In genomic region chr12:88722691-88723070, GRCm38 (mm10) we compare ENCODE assay signal across 8 mouse cellular contexts. TPM values are rescaled to one million over a fixed set of nuclear protein-coding genes. Genes with fewer than 3 reads are reported as not detected.
DNase-seq lines count a peak whose midpoint lies in the region; ATAC-seq and TF ChIP-seq lines count a peak whose summit lies in the region.

Gene Nrxn3 (plus strand): TSS chr12:88722876.

- H3K4me2 ChIP-seq in embryonic facial prominence, embryonic 14.5 days (ENCODE audit: low read depth, low read length): peak within 1 kb of the TSS; percentile 51
- peak within 1 kb of the TSS; percentile 65 for H3K4me2 ChIP-seq in hindbrain, postnatal 0 days (ENCODE audit: low read depth, low read length)
- H3K4me2 ChIP-seq in midbrain, embryonic 16.5 days (ENCODE audit: low read length): peak within 1 kb of the TSS; percentile 71

- H3K4me3 ChIP-seq in embryonic facial prominence, embryonic 14.5 days (ENCODE audit: low read depth, low read length): peak within 1 kb of the TSS; percentile 30
- peak within 1 kb of the TSS; percentile 43 for H3K4me3 ChIP-seq in hindbrain, postnatal 0 days (ENCODE audit: low read length)
- H3K4me3 ChIP-seq in midbrain, embryonic 16.5 days (ENCODE audit: low read depth, low read length): peak within 1 kb of the TSS; percentile 51

- H3K36me3 ChIP-seq in embryonic facial prominence, embryonic 14.5 days (ENCODE audit: control insufficient read depth, insufficient read depth, low read length): no peaks in the 10 kb centered on the region
- no peaks in the 10 kb centered on the region for H3K36me3 ChIP-seq in hindbrain, postnatal 0 days (ENCODE audit: insufficient read depth, low read length)
- H3K36me3 ChIP-seq in midbrain, embryonic 16.5 days (ENCODE audit: control insufficient read depth, insufficient read depth, low read length): no peaks in the 10 kb centered on the region

- peak; percentile 95 for ATAC-seq in embryonic facial prominence, embryonic 14.5 days (ENCODE audit: low read depth)
- ATAC-seq in hindbrain, postnatal 0 days: peak; percentile 93
- peak; percentile 98 for ATAC-seq in midbrain, embryonic 16.5 days

- no peaks in the 10 kb centered on the region for H3K9me3 ChIP-seq in embryonic facial prominence, embryonic 14.5 days (ENCODE audit: control insufficient read depth, low read length)
- H3K9me3 ChIP-seq in hindbrain, postnatal 0 days (ENCODE audit: low read length): no peaks in the 10 kb centered on the region
- H3K9me3 ChIP-seq in midbrain, embryonic 16.5 days (replicated peaks; ENCODE audit: control insufficient read depth, low read length, poor library complexity, severe bottlenecking): no peaks in the 10 kb centered on the region

- no peaks in the 10 kb centered on the region for H3K4me1 ChIP-seq in embryonic facial prominence, embryonic 14.5 days (ENCODE audit: control insufficient read depth, insufficient read depth, low read length)
- no peaks in the 10 kb centered on the region for H3K4me1 ChIP-seq in hindbrain, postnatal 0 days (ENCODE audit: insufficient read depth, low read length)
- H3K4me1 ChIP-seq in midbrain, embryonic 16.5 days (ENCODE audit: control insufficient read depth, insufficient read depth, low read length): no peaks in the 10 kb centered on the region; the same call in 1 of the 2 replicates

- no peaks in the 10 kb centered on the region for H3K27me3 ChIP-seq in embryonic facial prominence, embryonic 14.5 days (replicated peaks; ENCODE audit: control insufficient read depth, insufficient read depth, low read length)
- H3K27me3 ChIP-seq in hindbrain, postnatal 0 days (ENCODE audit: insufficient read depth, low read length): no peaks in the 10 kb centered on the region
- no peaks in the 10 kb centered on the region for H3K27me3 ChIP-seq in midbrain, embryonic 16.5 days (ENCODE audit: control insufficient read depth, insufficient read depth, low read depth, low read length)

- intact Hi-C loops in left cerebral cortex, postnatal 10 days (cut with DNase I): no loop called here

- peak; percentile 76 for DNase-seq in heart, adult 11 months
- DNase-seq in heart, adult 8-10 months (ENCODE audit: low spot score): no peak
- DNase-seq in embryonic facial prominence, embryonic 14.5 days (ENCODE audit: low spot score): peak; percentile 81
- peak; percentile 89 for DNase-seq in hindbrain, postnatal 0 days (ENCODE audit: low spot score)
- DNase-seq in left cerebral cortex, postnatal 10 days (ENCODE audit: extremely low spot score in 1 of 2, low spot score in 2 of 2): peak; percentile 69 to 83
- no peak for DNase-seq in ovary, postnatal 36 days (ENCODE audit: low spot score)
- DNase-seq in thymus, postnatal 10 days (ENCODE audit: low spot score in 2 of 2): no peak

- H3K27ac ChIP-seq in embryonic facial prominence, embryonic 14.5 days (replicated peaks; ENCODE audit: low read depth, low read length): no peak within 1 kb of the TSS
- H3K27ac ChIP-seq in hindbrain, postnatal 0 days: no peak within 1 kb of the TSS
- peak within 1 kb of the TSS; percentile 51 for H3K27ac ChIP-seq in midbrain, embryonic 16.5 days (ENCODE audit: low read length)

- TF ChIP-seq CTCF in hindbrain, postnatal 0 days (IDR thresholded peaks at IDR 0.05; ENCODE audit: low read depth): no peak

- WGBS in embryonic facial prominence, embryonic 14.5 days: 1% methylated on average over 9 of the region's 9 CpGs
- WGBS in hindbrain, postnatal 0 days: under 1% methylated on average over 9 of the region's 9 CpGs
- WGBS in midbrain, embryonic 16.5 days: under 1% methylated on average over 9 of the region's 9 CpGs

- H3K9ac ChIP-seq in embryonic facial prominence, embryonic 14.5 days (ENCODE audit: low read depth, low read length): no peak within 1 kb of the TSS
- H3K9ac ChIP-seq in hindbrain, postnatal 0 days (replicated peaks; ENCODE audit: low read length): peak within 1 kb of the TSS; percentile 18; the same call in 1 of the 2 replicates
- peak within 1 kb of the TSS; percentile 64 for H3K9ac ChIP-seq in midbrain, embryonic 16.5 days (ENCODE audit: low read depth, low read length)

RNA-seq across cellular contexts. Expression of gene Nrxn3, which starts in this region (rescaled TPM):
- under 1 TPM in 3 of 4 experiments, not detected in 1; 0.03 to 0.30 (median 0.28) TPM for total RNA-seq in heart, adult 8-10 months (2022)
- 2.3 and 2.6 TPM in 2 replicates for polyA plus RNA-seq in embryonic facial prominence, embryonic 14.5 days (2014; fragmentation: Nextera tagmentation; extraction: Ambion mirVana)
- total RNA-seq in hindbrain, postnatal 0 days (2014; rRNA removed): 100 and 103 TPM in 2 replicates
- polyA plus RNA-seq in hindbrain, postnatal 0 days (2015; fragmentation: Nextera tagmentation; extraction: Ambion mirVana): 82.3 and 87.8 TPM in 2 replicates
- total RNA-seq in left cerebral cortex, postnatal 10 days (2021): 100 to 1,000 TPM; 185 to 191 TPM
- 80.9 and 87.0 TPM in 2 replicates for polyA plus RNA-seq in midbrain, embryonic 16.5 days (2015; fragmentation: Nextera tagmentation; extraction: Ambion mirVana)

Comparison
In these comparisons a context has a peak if more than half of its experiments do, and no peak if none do; other contexts are left out.
1. RNA of gene Nrxn3 (total RNA-seq): 185 to 191 TPM in left cerebral cortex, postnatal 10 days and 100 to 103 TPM in hindbrain, postnatal 0 days; 0.03 to 0.30 TPM in heart, adult 8-10 months; every median in the first group is over 10 times any median in the second.
2. RNA of gene Nrxn3 (polyA plus RNA-seq): 82.3 to 87.8 TPM in hindbrain, postnatal 0 days and 80.9 to 87.0 TPM in midbrain, embryonic 16.5 days; 2.3 to 2.6 TPM in embryonic facial prominence, embryonic 14.5 days; every median in the first group is over 10 times any median in the second.
3. DNase-seq: peak in heart, adult 11 months (single experiment), embryonic facial prominence, embryonic 14.5 days (single experiment), hindbrain, postnatal 0 days (single experiment) and left cerebral cortex, postnatal 10 days (2 of 2); none in heart, adult 8-10 months (single experiment), ovary, postnatal 36 days (single experiment) and thymus, postnatal 10 days (0 of 2).
4. Peak in every context shown above with its lines, with median percentiles within 50 percentile points of each other: ATAC-seq, H3K4me2 ChIP-seq and H3K4me3 ChIP-seq.